Mouse (Mus musculus) thymus, adult 18-20 months (tissue): ENCODE data around the gene Pdia5.

Source experiments
- DNase-seq, 2 experiments: peaks; one replicate each; pipeline ENCODE4 v3.0.0; 2022; ENCODE audit warnings: mixed read lengths in 2 of 2

The Pdia5 gene

DNA sequence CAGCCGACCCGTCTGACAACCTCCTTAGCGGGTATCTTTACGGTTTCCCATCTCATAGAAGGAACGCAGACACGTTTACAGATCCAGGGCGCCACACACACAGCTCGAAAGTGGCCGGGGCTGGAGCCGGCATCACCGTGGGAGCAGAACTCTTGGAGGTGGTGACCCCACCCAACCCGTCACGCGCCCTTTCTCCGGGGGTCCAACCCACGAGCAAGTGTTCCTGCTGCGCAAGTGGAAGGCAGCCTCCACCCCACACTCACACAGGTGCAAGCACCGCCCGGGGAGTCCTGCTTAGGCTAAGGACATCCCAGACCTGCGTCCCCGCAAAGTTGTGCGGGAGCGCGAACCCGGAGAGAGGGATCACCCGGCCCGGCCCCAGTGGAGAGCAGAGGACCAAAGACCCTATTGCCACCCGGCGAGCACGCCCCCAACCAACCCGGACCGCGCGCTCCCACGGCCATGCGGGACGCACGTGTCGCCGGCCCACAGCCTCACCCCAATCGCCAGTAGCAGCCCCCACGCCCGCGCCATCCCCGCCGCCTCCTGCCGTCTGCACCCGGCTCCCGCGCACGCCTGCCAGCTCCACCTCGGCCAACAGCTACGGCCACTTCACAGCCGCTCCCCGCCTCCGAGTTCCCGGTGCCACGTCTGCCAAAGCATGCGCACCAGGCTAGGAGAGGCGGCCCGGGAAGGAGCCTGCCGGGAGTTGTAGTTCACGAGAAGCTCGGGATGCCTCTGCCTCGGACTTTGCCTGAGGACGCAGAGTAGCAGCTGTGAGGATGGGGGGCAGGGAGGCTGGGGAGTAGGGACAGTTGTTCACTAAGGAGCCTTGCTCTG lies at the start of gene Pdia5:
Gene Pdia5 (minus strand): TSS at position 643 of the 840 bp plus-strand sequence.
- DNase-seq, result peak; percentile 15 to 28

DNA sequence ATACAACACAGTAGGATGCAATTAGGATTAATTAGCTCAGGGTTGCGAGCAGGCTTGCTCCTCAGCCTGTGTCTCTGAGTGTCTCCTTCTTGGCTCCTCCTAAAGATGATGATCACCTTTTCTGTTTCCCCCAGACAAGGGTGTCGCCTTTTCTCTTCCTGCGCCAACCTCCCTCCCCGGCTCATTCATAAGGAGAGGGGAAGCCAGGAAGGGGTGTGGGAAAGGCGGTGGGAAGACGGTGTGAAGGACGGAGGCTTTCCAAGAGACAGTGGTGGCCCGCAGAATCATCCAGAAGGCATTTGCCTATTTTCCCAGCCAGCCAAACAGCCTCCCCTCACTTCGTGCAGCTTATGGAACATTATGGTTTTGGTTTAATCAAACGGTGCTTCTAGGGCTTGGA lies 48.4 kb upstream of the Pdia5 start:
- no peak for DNase-seq

DNA sequence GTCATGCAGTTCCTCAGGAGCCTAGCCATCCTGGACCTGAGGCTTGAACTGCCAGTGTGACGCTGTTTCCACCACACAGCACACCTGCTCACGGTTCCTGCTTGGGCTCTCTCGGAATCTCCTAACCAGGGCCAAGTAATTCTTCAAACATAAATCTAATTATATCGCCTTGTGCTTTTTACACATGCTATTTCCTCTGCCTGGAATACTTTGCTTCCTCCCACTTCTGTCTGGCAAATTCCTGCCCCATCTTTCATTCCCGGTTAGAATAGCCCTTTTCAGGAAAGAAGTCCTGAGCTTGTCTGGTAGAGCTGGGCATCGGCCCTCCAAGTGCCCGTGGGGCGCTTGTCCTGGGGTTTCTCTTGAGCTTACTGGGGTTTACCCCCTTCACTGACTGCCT lies 47.0 kb upstream of the Pdia5 start:
- no peak for DNase-seq

DNA sequence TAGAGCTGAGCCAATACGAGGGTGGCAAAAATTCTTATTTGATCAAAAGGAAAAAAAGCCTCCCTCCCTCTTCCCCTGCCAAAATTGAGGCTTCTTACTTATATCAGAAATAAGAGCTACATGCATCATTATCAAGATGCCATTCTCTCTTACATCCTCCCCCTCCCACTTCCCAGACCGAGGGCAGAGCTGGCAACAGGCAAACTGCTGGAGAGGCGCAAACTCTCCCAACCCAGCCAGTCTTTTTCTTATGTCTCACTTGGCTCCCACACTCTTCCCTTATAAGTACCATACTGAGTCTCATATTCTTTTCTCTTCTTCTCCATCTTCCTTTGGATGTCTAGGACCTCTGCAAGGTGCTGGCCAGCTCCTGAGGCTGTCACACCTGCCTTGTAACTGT lies 44.0 kb upstream of the Pdia5 start:
- DNase-seq, result no peak

DNA sequence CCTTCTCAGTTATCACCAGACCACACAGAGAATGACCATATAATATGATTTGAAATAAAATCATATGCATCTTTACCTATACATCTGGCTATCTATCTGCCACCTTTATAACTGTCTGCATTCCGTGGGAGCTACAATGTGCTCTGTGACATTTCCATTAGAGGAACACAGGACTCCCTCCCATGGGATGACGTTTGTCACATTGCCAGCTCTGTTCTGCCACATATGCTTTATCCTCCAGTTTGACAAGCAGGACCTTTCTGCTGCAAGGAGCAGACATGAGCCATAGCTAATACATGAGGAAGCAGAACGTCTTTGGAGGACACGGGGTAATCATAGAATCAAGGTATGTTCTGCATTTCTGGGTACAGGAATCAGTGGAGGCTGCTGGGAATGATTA lies 33.5 kb upstream of the Pdia5 start:
- no peak for DNase-seq

DNA sequence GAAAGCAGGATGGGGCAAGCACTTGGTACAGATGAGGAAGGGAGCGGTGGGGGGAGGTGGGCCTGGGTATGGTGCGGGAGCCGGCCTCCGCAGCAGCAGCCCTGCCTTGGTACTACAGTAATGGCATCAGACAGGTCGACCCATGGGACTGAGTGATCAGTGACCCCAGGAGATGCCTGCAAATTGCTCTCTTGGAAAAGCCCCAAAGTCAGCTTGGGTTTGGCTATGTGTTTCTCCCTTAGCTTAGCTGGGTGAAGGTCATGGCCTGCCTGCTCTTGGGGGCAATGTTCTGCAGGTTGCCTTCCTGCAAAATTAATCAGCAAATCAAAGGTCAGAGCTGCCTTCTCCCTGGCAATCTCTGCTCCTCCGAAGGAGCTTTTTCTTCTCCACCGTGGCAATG lies 28.6 kb upstream of the Pdia5 start:
- DNase-seq, result no peak

DNA sequence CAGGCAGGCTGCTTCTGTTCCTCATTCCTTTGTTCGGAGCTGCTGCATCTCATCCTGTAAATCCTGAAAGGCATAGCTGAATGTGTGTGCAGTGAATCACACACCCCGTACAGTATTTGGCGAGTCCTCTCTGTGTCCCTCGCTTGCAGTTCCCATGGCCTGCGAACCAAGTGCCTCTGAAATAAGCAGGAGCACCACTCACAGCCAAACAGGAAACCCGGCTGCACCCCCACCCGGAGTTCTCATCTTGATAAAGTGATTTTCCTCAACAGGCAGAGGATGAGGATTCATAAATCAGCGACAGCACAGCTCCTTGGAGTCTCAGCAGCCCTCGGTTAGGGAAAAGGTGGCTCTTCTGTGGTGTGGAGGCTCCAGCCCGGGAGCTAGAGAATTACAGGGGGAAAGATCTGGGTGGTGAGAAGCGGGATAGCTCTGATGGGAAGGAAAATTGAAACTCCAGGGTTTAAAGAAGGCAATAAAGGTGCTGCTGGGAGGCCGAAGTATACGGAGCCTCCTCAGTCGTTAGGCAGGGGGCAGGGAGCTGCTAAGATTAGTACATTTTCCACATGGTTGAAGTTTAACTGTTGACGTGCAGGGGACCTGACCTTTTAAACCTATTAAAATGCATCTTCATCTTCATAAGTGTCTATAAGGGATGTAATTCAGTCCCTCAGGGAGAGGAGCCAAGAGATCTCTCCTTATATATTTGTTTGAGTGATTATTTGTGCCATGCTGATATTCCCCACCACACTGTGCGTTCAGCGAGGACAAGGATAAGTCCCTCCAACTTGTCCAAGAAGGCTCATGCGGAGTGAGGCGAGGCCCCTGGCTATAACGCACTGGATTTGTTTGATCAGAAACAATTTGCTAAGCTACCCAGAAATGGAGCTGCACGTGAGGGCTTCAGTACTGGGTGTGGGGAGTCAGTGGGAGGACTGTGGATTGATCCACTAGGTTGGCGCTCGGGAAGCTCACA lies 27.6 kb upstream of the Pdia5 start:
- DNase-seq, result no peak

DNA sequence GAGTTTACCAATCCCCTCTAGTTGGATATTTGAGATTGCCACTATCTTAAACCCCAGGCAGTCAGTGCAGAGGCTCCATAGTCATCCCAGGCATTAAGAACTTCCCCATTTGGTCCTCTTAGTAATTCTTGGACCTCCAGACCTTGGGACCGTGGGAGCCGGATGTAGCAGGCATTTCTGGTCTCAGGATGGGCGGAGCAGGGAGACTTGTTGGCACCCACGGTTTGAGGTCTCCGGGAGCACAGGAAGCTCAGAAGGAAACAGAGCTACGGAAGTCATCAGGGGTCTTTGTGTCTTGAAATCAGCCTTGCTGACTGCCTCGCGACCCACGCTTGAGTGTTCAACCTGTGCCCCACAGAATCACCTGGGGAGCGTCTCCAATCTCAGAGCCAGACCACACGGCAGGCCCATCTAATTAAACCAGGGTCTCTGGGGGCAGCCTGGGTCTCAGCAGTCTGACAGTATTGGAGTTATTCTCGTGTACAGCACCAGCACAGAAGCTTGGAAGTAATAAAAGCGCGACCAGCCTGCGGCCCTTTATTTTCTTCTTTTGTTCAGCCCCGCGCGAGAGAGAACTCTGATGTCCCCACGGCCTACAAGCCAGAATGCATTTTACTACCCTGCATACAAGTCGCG lies 25.4 kb upstream of the Pdia5 start:
- no peak for DNase-seq

DNA sequence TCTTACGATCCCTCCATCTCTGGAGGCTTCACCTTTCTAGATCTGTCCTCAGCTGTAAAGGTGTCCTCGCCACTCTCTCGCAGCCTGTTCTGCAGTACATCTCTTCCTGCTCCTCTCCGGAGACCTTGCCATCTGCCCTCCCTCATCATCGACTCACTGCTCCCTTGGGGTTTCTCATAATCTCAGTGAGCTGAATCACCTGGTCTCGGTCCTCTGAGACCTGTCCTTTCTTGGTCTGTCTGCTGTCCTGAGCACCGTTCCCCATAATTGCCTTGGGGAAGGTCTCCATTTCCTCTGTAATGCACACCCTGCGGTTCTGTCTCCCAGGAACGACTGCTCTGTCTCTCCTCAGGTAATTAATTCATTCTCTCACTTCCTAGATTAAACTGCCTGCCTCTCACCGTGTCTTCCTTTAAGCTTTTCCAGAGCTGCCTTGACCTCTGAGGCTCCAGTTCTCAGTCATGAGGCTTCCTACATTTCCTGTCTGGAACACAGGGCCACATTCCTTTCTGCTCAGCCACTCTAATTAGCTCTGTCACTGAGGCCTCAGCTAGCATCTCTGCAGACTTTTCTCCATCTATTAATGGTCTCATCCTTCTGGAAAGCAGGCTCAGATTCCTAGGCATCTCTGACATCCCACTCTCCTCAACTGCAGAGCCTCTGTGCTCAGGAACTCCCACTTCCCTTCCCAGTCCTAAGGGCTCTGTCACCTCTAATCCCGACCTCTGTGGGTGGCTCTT lies 18.8 kb upstream of the Pdia5 start:
- no peak for DNase-seq

DNA sequence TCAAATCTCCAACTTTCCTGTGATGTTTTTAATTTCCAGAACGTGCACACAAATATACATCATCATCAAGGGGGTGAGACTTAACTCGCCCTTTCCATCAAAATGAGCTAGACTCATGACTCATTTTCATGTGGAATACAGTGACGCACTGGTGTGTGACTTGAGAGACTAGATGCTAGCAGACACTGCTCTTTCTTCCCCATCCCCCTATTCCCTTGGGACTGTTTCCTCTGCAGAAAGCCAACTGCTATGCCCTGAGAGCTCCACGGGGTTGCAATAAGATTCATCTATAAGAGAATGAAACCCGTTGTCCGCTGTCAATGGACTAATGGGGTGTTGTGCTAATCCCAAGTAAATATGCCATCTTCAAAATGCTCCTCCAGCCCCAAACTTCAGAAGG lies 17.9 kb upstream of the Pdia5 start:
- DNase-seq, result no peak

DNA sequence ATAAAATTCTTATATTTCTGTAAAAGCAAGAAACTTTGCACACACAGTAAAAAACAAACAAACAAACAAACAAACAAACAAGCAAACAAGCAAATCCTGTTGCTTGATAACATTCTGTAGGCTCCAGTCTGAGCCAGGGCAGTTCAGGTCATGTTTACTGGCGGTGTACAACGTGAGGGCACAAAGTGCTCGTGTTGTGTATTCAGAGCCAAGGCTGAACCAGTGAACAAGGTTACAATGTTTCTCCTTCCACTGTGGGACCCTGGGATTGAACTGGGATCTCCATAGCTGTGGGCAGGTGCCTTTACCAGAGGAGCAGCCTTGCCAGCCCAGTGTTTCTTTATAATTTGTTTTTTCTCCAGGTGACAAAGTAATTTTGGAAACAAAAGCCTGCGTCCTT lies 15.1 kb upstream of the Pdia5 start:
- no peak for DNase-seq

DNA sequence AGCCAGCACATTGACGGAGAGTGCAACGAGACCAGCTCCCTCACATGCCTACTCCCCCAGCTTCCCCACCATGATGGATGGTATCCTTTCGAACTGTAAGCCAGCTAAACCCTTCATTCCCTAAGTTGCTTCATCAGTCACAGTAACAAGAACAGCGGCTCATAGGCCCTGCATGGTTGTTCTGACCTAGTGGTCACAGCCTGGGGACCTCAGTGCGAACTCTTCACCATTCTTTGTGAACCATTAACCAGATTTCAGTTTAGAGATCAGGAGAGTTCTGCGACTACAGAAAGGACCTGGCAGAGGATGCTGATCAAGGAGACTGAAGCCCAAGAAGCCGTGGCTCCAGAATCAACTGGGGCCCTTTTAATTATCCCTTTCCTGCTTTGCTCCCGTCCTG lies 13.6 kb upstream of the Pdia5 start:
- DNase-seq, result no peak

DNA sequence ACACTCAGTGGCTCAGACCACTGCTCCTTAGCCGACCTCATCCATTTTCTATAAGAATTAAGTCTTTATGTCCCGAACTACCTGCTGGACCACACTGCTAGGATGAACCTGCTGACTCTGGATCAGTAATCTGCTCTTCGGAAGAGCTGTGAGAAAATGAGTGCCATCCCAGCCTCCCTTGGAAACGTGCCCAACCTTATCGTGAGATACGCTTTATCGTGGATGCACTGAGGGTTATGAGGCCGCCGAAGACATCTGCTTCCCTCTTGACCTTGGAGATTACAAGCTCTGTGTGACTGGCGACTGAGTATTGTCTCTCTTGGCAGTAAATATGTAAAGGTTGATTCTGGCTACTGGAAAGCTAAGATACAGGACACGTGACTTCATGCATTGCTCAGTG lies 11.8 kb upstream of the Pdia5 start:
- DNase-seq, result no peak

DNA sequence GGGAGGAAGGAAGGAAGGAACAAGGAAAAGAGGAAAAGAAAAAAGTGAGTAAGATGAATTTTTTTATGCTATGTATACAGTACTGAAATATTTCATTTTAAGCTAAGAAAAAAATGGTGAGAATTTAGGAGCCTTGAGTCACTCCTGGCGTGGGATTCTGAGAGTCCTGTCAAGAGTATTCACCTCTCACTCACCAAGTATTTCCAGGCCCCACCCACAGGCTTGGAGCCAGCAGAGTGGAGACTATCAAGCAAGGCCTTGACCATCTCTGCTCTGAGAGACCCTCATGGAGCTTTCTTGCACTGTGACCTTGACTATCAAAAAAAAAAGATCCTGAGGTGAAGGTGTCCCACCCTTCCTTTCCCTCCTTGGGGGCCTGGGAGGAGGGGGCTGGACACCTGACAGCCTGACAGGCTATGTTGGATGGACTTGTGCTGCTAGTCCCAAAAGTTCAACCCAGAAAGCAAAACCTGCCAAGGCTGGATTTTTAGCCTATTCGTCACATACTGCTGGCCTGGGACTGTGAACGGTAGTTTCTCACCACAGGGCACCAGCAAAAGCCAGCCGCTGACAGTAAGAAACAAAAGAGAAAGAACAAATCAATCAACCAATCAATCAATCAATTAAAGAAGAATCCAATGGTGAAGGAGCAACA lies 10.6 kb upstream of the Pdia5 start:
- no peak for DNase-seq

DNA sequence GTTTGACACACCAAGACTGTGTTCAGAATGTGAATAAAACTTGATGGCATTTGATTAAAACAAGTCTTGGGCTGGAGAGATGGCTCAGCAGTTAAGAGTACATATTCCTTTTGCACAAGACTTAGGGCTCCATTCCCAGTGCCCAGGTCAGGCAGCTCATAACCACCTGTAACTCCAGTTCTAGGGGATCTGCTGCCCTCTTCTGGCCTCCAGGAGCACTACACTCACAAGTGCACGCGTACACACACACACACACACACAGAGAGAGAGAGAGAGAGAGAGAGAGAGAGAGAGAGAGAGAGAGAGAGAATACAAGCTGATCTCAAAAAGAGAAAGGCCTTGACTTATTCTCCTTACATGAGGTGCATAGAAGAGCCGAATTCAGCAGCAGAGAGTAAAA lies 9.7 kb upstream of the Pdia5 start:
- no peak for DNase-seq

DNA sequence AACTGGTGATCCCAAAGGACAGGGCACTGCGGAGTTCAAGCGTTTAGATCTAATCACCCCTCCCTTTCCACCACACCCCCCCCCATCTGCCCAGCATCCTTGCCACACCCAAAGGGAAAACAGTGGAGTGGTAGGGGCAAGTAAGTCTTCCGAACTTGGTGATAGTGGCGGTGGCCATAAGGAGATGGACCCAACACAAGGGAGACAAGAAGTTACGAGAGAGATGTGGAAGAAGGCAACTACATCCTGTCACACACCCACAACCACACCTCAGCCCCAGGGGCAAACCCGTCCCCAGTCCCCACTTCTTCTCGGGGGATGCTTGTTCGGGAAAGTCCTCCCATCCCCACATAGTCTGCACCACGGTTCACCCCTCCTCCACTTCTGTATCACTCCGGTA lies 880 bp downstream of the Pdia5 start:
- DNase-seq, result no peak

DNA sequence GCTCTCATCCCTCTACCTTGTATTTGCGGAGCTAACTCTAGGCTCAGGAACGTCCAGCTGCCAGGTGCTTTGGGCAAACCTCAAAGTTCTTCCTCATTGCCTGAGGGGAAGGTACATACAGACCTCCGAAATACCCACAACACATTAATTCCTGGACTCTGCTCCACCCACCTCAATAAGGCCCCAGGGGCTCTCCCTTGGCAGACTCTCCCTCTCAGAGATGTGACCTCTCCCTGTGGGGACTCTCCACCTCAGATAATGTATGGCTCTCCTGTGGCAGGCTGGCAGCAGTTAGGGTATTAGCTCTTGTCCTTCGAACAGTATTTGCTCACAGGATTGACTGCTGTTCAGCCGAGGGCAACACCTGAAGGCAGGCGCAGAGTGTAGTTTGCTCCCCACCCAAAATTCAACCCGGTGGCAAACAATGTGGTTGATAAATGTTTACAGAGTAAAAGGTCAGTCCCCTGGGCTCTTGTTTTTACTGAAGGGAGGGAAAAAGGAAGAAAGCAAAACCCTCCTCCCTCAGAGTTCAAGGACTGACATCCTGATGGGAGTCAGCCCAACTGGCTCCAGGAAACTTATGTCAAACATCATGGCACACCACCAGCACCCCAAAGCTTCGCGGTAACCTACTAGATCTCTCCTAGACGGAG lies 1.5 kb downstream of the Pdia5 start:
- DNase-seq, result no peak

DNA sequence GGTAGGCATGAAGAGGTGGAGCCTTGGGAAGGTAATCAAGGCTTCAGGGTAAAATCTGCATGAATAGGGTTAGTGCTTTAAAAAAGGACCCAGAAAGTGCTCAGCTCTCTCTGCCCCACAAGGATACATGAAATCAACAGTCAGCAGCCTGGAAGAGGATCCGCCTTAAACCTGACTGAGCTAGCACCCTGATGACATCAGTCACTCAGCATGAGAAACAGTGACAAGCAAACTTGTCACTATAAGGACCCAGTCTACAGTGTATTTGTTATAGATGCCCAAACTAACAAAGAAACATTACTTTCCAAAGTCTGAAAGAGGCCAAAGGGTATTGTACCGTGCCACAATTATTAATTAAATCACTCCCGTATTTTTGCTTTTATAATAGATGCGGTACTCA lies 2.9 kb downstream of the Pdia5 start:
- DNase-seq, result no peak

DNA sequence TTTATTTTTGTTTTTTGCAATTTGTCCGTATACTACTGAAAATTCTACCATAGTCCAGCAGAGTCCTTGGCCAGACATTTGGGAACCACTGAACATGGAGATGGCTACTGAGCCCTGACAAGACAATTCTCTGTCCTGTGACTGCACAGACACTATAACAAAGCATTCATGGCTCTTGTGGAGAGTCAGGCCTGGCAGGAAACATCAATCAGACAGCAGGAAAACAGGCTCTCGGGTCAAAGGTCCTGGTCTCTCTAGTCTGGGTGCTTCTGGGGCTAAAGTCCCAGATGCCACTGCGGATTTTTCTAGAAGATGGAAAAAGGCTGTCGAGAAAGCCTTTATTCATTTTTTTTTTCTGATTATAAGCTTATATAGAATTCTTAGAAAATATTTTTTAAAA lies 3.6 kb downstream of the Pdia5 start:
- no peak for DNase-seq

DNA sequence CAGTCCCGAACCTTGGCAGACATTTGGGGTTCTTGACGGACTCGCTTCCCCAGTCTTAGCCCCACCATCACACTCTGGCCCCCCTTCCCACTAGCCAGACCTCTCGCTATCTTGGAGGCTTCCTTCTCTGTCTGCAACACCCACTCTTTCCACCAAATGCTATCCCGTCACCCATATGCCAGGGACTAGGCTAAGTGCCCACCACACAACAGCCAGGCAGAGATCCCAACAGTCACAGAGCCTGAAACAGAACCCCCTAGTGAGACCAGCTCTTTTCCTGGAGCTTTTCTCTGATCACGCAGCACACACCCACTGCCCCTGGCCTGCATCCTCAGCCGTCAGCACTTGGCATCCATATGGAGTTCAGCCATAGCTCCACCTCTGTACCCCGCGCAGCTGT lies 5.0 kb downstream of the Pdia5 start:
- no peak for DNase-seq

DNA sequence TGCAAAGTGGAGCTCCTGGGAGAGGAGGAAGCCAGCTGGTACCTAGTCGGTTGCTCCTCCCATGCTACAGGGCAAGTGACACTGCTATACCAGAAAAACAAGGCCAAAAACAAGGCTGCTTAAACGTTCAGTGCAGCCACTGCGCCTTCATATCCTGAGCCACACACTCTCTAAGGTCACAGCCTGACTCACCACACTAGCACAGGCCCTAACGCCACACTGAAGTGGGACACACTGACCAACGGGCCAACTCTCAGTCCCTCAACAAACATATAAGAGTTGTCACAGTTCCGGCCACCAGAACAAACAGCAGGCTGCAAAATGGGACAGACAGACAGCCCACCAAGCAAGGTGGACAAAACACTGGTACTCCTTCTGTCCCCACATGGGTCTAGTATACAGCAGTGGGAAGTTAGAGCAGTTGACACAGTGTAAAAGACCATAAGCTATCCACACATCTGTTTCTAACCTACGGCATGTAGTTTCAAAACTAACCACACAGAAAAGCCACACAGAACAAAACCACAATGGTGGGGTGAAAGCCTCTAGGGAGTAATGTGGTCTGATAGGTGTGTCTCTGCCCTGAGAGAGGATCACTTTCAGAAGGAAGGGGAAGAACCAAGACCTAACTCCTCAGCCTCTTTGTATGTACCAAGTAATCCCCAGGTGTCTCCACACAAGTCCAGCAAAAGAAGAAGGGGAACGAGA lies 6.0 kb downstream of the Pdia5 start:
- no peak for DNase-seq
